In genomic region chr3:55495231-55495630, GRCm38 (mm10) we compare ENCODE assay signal across 31 mouse cellular contexts. TPM values are rescaled to one million over a fixed set of nuclear protein-coding genes. Genes with fewer than 3 reads are reported as not detected.
A peak's percentile ranks its signal among the peaks of the same experiment; 100 is the strongest.
DNase-seq lines count a peak whose midpoint lies in the region; ATAC-seq and TF ChIP-seq lines count a peak whose summit lies in the region.
"Had no signal": no experiment of that assay in that cellular context is flagged by ENCODE, and none has a peak within 500 bp of the region (broad histone marks: within the 10 kb centered on the region; RNA-seq: fewer than 3 reads in every experiment).

No protein-coding gene starts in this region.

- no peak for DNase-seq in embryonic facial prominence, embryonic 10.5 days (ENCODE audit: low spot score)
- DNase-seq in embryonic facial prominence, embryonic 14.5 days (ENCODE audit: low spot score), result peak; percentile 73
- DNase-seq in limb, embryonic 10.5 days (ENCODE audit: low spot score), result no peak
- DNase-seq in cerebellum, adult 2 months, result no peak
- DNase-seq in spleen, postnatal 4 days (ENCODE audit: low spot score in 2 of 2), result no peak
- DNase-seq in natural killer cell, adult 2 months (ENCODE audit: low spot score in 2 of 2), result no peak
- DNase-seq: adrenal gland, postnatal 14 days; B cell, adult 2 months; cerebellum, adult 11 months; cerebellum, adult 8-10 months; cerebellum, postnatal 10 days; cerebellum, postnatal 36 days; forebrain, postnatal 0 days; gastrocnemius, adult 2 months; gastrocnemius, postnatal 14 days; heart, adult 11 months had no signal

- H3K36me3 ChIP-seq in embryonic facial prominence, embryonic 10.5 days (replicated peaks), result peaks cover 3% of the 10 kb centered on the region; the same call in 1 of the 2 replicates
- H3K36me3 ChIP-seq in embryonic facial prominence, embryonic 14.5 days (ENCODE audit: control insufficient read depth, insufficient read depth, low read length), result no peaks in the 10 kb centered on the region; the same call in 1 of the 2 replicates
- H3K36me3 ChIP-seq in limb, embryonic 10.5 days, result 0 out of 2 replicates have a peak, but pooled peaks cover 7% of the 10 kb centered on the region
- H3K36me3 ChIP-seq in limb, embryonic 13.5 days, result 0 out of 2 replicates have a peak, but pooled peaks cover 3% of the 10 kb centered on the region
- H3K36me3 ChIP-seq in midbrain, embryonic 15.5 days (replicated peaks), result peaks cover 14% of the 10 kb centered on the region
- H3K36me3 ChIP-seq: G1E had no signal

- no peaks in the 10 kb centered on the region for H3K9me3 ChIP-seq in embryonic facial prominence, embryonic 10.5 days
- H3K9me3 ChIP-seq in embryonic facial prominence, embryonic 14.5 days (ENCODE audit: control insufficient read depth, low read length), result no peaks in the 10 kb centered on the region
- no peaks in the 10 kb centered on the region for H3K9me3 ChIP-seq in limb, embryonic 10.5 days (replicated peaks)
- H3K9me3 ChIP-seq in limb, embryonic 13.5 days, result no peaks in the 10 kb centered on the region
- no peaks in the 10 kb centered on the region for H3K9me3 ChIP-seq in midbrain, embryonic 15.5 days
- H3K9me3 ChIP-seq: hindbrain, embryonic 12.5 days; hindbrain, embryonic 15.5 days had no signal

- H3K4me3 ChIP-seq in embryonic facial prominence, embryonic 10.5 days, result no peak overlapping the region
- no peak overlapping the region for H3K4me3 ChIP-seq in embryonic facial prominence, embryonic 14.5 days (ENCODE audit: low read depth, low read length)
- no peak overlapping the region for H3K4me3 ChIP-seq in limb, embryonic 10.5 days
- no peak overlapping the region for H3K4me3 ChIP-seq in limb, embryonic 13.5 days
- H3K4me3 ChIP-seq in midbrain, embryonic 15.5 days, result no peak overlapping the region
- H3K4me3 ChIP-seq in cerebellum, adult 2 months (replicated peaks; ENCODE audit: insufficient read depth, low read depth, low read length), result no peak overlapping the region
- H3K4me3 ChIP-seq: gastrocnemius, adult 2 months; hindbrain, embryonic 12.5 days; hindbrain, embryonic 15.5 days had no signal

- no peak for TF ChIP-seq POLR2A in cerebellum, adult 2 months (IDR thresholded peaks at IDR 0.05; ENCODE audit: borderline replicate concordance, insufficient read depth, low read length)

- H3K4me1 ChIP-seq in embryonic facial prominence, embryonic 10.5 days, result peaks cover 53% of the 10 kb centered on the region
- peaks cover 30% of the 10 kb centered on the region for H3K4me1 ChIP-seq in embryonic facial prominence, embryonic 14.5 days (ENCODE audit: control insufficient read depth, insufficient read depth, low read length)
- peaks cover 56% of the 10 kb centered on the region for H3K4me1 ChIP-seq in limb, embryonic 10.5 days
- peaks cover 52% of the 10 kb centered on the region for H3K4me1 ChIP-seq in limb, embryonic 13.5 days
- peaks cover 3% of the 10 kb centered on the region; the same call in 1 of the 2 replicates for H3K4me1 ChIP-seq in midbrain, embryonic 15.5 days
- H3K4me1 ChIP-seq in cerebellum, adult 2 months (ENCODE audit: control insufficient read depth, insufficient read depth, low read length), result peaks cover 4% of the 10 kb centered on the region; the same call in 1 of the 2 replicates
- H3K4me1 ChIP-seq: hindbrain, embryonic 15.5 days had no signal

- 58% methylated on average over 7 of the region's 7 CpGs for WGBS in embryonic facial prominence, embryonic 10.5 days
- 45% methylated on average over 7 of the region's 7 CpGs for WGBS in embryonic facial prominence, embryonic 14.5 days
- 65% methylated on average over 7 of the region's 7 CpGs for WGBS in limb, embryonic 10.5 days
- 19% methylated on average over 7 of the region's 7 CpGs for WGBS in limb, embryonic 13.5 days
- WGBS in midbrain, embryonic 15.5 days, result 70% methylated on average over 7 of the region's 7 CpGs
- 93% methylated on average over 7 of the region's 7 CpGs for WGBS in cerebellum, adult 2 months

- H3K27me3 ChIP-seq in embryonic facial prominence, embryonic 10.5 days (replicated peaks; ENCODE audit: low read depth, poor library complexity, severe bottlenecking), result 0 out of 2 replicates have a peak, but pooled peaks cover 5% of the 10 kb centered on the region
- no peaks in the 10 kb centered on the region for H3K27me3 ChIP-seq in embryonic facial prominence, embryonic 14.5 days (replicated peaks; ENCODE audit: control insufficient read depth, insufficient read depth, low read length)
- no peaks in the 10 kb centered on the region for H3K27me3 ChIP-seq in limb, embryonic 10.5 days (ENCODE audit: low read depth, poor library complexity, severe bottlenecking)
- peaks cover 2% of the 10 kb centered on the region; the same call in 1 of the 2 replicates for H3K27me3 ChIP-seq in limb, embryonic 13.5 days
- no peaks in the 10 kb centered on the region for H3K27me3 ChIP-seq in midbrain, embryonic 15.5 days (replicated peaks)
- no peaks in the 10 kb centered on the region for H3K27me3 ChIP-seq in cerebellum, adult 2 months (ENCODE audit: control insufficient read depth, insufficient read depth, low read length)
- H3K27me3 ChIP-seq: CH12.LX; hindbrain, embryonic 12.5 days; hindbrain, embryonic 15.5 days; Patski had no signal

- TF ChIP-seq CTCF in cerebellum, adult 2 months (IDR thresholded peaks at IDR 0.05; ENCODE audit: borderline replicate concordance, insufficient read depth, low read depth, low read length), result no peak

- peak overlapping the region; percentile 57; the same call in 1 of the 2 replicates for H3K27ac ChIP-seq in embryonic facial prominence, embryonic 10.5 days (replicated peaks)
- peak overlapping the region; percentile 52; the same call in 1 of the 2 replicates for H3K27ac ChIP-seq in embryonic facial prominence, embryonic 14.5 days (replicated peaks; ENCODE audit: low read depth, low read length)
- H3K27ac ChIP-seq in limb, embryonic 10.5 days, result peak overlapping the region; percentile 75
- peak overlapping the region; percentile 48; the same call in 1 of the 2 replicates for H3K27ac ChIP-seq in limb, embryonic 13.5 days
- no peak overlapping the region for H3K27ac ChIP-seq in midbrain, embryonic 15.5 days
- H3K27ac ChIP-seq in cerebellum, adult 2 months (ENCODE audit: insufficient read depth, low read length), result no peak overlapping the region
- H3K27ac ChIP-seq: gastrocnemius, adult 2 months; hindbrain, embryonic 12.5 days; hindbrain, embryonic 15.5 days had no signal

- ATAC-seq in embryonic facial prominence, embryonic 14.5 days (ENCODE audit: low read depth), result no peak
- peak; percentile 22; the same call in 1 of the 2 replicates for ATAC-seq in limb, embryonic 13.5 days (ENCODE audit: low FRiP score, low read depth)
- ATAC-seq in midbrain, embryonic 15.5 days (replicated peaks), result no peak
- ATAC-seq: forebrain, embryonic 14.5 days; forebrain, postnatal 0 days; Patski had no signal

- H3K9ac ChIP-seq in embryonic facial prominence, embryonic 14.5 days (ENCODE audit: low read depth, low read length), result no peak overlapping the region
- no peak overlapping the region for H3K9ac ChIP-seq in limb, embryonic 13.5 days
- no peak overlapping the region for H3K9ac ChIP-seq in midbrain, embryonic 15.5 days
- H3K9ac ChIP-seq: forebrain, postnatal 0 days; hindbrain, embryonic 12.5 days; hindbrain, embryonic 15.5 days had no signal

- H3K4me2 ChIP-seq in embryonic facial prominence, embryonic 14.5 days (ENCODE audit: low read depth, low read length), result no peak overlapping the region
- no peak overlapping the region for H3K4me2 ChIP-seq in limb, embryonic 13.5 days (replicated peaks)
- no peak overlapping the region for H3K4me2 ChIP-seq in midbrain, embryonic 15.5 days
- H3K4me2 ChIP-seq: heart, embryonic 11.5 days; hindbrain, embryonic 12.5 days; hindbrain, embryonic 15.5 days had no signal

RNA-seq across cellular contexts. Expression of gene Gm21954, which starts 23.2 kb away (rescaled TPM):
- not detected in 2 replicates for polyA plus RNA-seq in embryonic facial prominence, embryonic 10.5 days (2016; fragmentation: Nextera tagmentation; extraction: Ambion mirVana)
- not detected in 2 replicates for polyA plus RNA-seq in embryonic facial prominence, embryonic 14.5 days (2014; fragmentation: Nextera tagmentation; extraction: Ambion mirVana)
- not detected in 2 replicates for polyA plus RNA-seq in limb, embryonic 10.5 days (2016; fragmentation: Nextera tagmentation; extraction: Ambion mirVana)
- polyA plus RNA-seq in limb, embryonic 13.5 days (2015; fragmentation: Nextera tagmentation; extraction: Ambion mirVana), result not detected in 2 replicates
- polyA plus RNA-seq in midbrain, embryonic 15.5 days (2015; fragmentation: Nextera tagmentation; extraction: Ambion mirVana), result not detected in 2 replicates
- polyA plus RNA-seq in cerebellum, adult 2 months (2012; rRNA removed), result not detected in 2 replicates
- polyA plus RNA-seq: cortical plate, adult 2 months; embryonic facial prominence, embryonic 11.5 days; forebrain, embryonic 11.5 days; forebrain, embryonic 14.5 days; forebrain, postnatal 0 days; frontal cortex, adult 2 months; G1E; heart, embryonic 11.5 days; heart, embryonic 14.5 days; heart, postnatal 0 days; hindbrain, embryonic 12.5 days; hindbrain, embryonic 15.5 days; Patski had no signal

Comparison
In these comparisons a context has a peak if more than half of its experiments do, and no peak if none do; other contexts are left out.
1. H3K27ac ChIP-seq: peak in embryonic facial prominence, embryonic 10.5 days (single experiment), embryonic facial prominence, embryonic 14.5 days (single experiment), limb, embryonic 10.5 days (single experiment) and limb, embryonic 13.5 days (single experiment); none in midbrain, embryonic 15.5 days (single experiment) and cerebellum, adult 2 months (single experiment).